Mouse (Mus musculus): ENCODE data around the gene Gpatch3.

Gene Gpatch3

GRCm38 (mm10) chr4:133620668-133621067 lies 46.1 kb downstream of the Gpatch3 start:
- DNase-seq (ENCODE audit: low read depth) = no peak

- no peak for DNase-seq (ENCODE audit: low read depth)
These were observed 47.7 kb downstream of the Gpatch3 start for GRCm38 (mm10) chr4:133622161-133622695.

DNA sequence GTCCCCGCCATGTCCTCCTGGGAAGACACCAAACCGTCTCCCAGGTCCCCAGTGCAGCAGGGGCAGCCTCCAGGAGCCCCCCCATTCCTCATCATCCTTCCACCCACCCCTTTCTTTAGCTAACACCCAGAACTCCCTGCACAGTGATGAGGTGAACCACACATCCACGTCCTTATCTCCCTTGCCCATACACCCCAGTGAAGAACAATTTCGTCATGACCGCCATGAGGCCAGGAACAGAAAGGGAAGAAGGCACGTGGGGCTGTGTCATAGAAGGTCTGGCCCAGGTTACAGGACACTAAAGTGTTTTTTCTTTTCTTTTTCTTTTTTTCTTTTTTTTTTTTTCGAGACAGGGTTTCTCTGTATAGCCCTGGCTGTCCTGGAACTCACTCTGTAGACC lies 50.3 kb downstream of the Gpatch3 start:
- no peak for DNase-seq (ENCODE audit: low read depth)

DNA sequence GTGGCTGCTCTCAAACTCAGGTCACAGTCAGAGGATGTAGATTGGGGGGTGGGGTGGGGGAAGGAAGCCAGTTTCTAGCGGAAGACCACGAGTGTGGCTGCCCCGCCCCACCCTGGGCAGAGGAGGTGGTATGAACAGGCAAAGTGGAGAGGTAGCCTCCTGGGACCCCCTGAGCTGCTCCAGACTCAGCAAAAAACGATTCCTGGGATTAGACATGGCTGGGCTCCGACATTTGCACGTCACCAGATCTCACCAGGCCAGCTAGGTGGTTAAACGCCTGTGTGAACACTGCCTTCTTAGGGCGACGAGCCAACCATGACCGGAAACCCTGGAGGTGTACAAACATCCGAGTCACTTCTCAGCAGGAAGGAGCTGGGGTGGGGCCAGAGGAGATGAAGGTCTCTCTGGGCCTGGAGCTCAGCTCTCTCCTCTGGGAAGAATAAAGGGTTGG lies 51.1 kb downstream of the Gpatch3 start:
- peak; percentile 44 for DNase-seq (ENCODE audit: low read depth)

GRCm38 (mm10) chr4:133626221-133626620 lies 51.7 kb downstream of the Gpatch3 start:
- DNase-seq (ENCODE audit: low read depth) = no peak

- DNase-seq (ENCODE audit: low read depth) = no peak
These were observed 52.1 kb downstream of the Gpatch3 start for GRCm38 (mm10) chr4:133626621-133627020.

- DNase-seq (ENCODE audit: low read depth) = no peak
These were observed 52.5 kb downstream of the Gpatch3 start for GRCm38 (mm10) chr4:133627039-133627438.

DNA sequence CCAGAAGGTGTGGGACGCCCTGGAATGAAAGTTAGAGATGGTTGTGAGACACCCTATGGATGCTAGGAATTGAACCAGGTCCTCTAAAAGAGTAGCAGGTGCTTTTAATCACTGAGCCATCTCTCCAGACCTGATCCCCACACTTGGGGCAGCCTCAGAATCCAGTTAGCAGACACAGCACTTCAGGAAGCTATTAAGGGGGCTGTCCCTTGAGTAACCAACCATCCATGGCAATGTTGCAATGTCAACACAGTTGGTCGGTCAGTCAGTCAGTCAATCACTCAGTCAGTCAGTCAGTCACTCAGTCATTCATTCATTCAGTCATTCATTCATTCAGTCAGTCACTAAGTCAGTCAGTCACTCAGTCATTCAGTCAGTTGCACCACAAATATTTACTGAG lies 54.0 kb downstream of the Gpatch3 start:
- no peak for DNase-seq (ENCODE audit: low read depth)

DNA sequence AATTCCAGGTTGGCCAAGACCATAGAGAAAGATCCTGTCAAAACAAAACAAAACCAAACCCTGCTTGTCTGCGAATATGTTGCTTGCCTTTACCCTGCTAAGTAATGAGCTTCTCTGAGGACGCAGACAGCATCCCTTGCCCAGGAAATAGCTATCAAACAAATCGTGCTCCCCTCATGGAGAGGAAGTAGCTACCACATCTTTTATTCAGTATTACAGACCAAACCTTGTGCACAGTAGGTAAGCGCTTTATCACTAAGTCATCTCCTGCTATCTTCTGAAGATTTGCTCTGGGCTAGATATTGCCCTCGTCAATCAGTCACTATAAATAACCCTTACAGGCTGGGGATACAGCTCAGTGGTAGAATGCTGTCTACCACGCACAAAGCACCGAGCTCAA lies 54.6 kb downstream of the Gpatch3 start:
- no peak for DNase-seq (ENCODE audit: low read depth)

- DNase-seq (ENCODE audit: low read depth) = no peak
These were observed 55.9 kb downstream of the Gpatch3 start for GRCm38 (mm10) chr4:133630326-133630920.

GRCm38 (mm10) chr4:133631071-133631768 lies 56.7 kb downstream of the Gpatch3 start:
- no peak for DNase-seq (ENCODE audit: low read depth)

- DNase-seq (ENCODE audit: low read depth) = no peak
These were observed 57.3 kb downstream of the Gpatch3 start for GRCm38 (mm10) chr4:133631769-133632411.

GRCm38 (mm10) chr4:133632483-133633327 lies 58.2 kb downstream of the Gpatch3 start:
- no peak for DNase-seq (ENCODE audit: low read depth)

DNA sequence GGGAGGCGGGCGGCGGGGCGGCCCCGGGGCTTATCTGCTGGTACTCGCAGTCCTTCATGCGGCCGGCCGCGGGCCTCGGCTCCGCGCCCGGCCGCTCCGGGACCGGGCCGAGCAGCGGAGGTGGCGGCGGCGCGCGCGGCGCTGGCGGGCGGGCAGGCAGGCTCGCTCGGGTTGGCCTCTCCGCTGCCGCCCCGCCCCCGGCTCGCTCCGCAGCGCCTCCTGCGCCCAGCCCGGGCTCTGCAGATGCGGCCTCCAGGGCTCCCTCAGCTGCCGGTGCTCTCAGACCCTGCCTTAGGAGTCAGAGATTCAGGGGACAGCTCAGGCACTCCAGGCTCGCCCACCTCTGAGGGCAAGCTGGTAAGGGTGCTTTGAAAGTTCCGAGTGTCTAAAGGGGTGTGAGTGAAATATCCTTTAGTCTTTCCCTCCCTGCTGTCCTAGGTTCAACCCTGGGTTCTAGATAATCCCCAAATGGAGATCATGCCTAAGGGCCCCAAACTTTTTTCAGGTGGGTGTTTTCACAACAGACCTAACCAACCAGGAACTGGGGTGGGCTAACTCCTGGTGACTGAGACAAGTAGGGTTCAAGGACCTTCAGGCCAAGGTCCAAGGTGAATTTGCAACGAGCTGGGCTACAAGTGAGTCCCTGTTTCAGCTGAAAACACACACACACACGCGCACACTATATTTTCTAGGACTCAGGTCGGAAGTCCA lies 58.9 kb downstream of the Gpatch3 start:
- peak; percentile 66 for DNase-seq (ENCODE audit: low read depth)

Data from c-Kit-positive CD71-negative TER-119-negative erythroid progenitor cells, embryonic 14.5 days (primary cell).